Mouse (Mus musculus) hindbrain, embryonic 15.5 days (tissue): ENCODE measurements around the gene Icmt. TPM values are rescaled to one million over a fixed set of nuclear protein-coding genes. Genes with fewer than 3 reads are reported as not detected.
A peak's percentile ranks its signal among the peaks of the same experiment; 100 is the strongest.

Experiments
- ATAC-seq: fragments of 200-750 bp; cut with Nextera tagmentation; 2 replicates; pipeline ENCODE4 v1.8.0; 2017; ENCODE audit warnings: low read depth, moderate number of reproducible peaks, moderate TSS enrichment; ENCODE audit not compliant: low FRiP score
- H3K27ac ChIP-seq: fragments of 300-500 bp; sonication (generic); replicated peaks from 2 replicates; pipeline ENCODE4 v1.5.1; 2015; ENCODE audit warnings: mild to moderate bottlenecking, inconsistent platforms
- H3K27me3 ChIP-seq: fragments of 300-500 bp; sonication (generic); 2 replicates; pipeline ENCODE4 v1.6.1; 2015; ENCODE audit warnings: control low read depth, inconsistent platforms
- H3K36me3 ChIP-seq: fragments of 300-500 bp; sonication (generic); 2 replicates; pipeline ENCODE4 v1.6.1; 2015; ENCODE audit warnings: control low read depth, inconsistent platforms
- H3K4me1 ChIP-seq: fragments of 300-500 bp; sonication (generic); replicated peaks from 2 replicates; pipeline ENCODE4 v1.6.1; 2015; ENCODE audit warnings: control low read depth, inconsistent platforms
- H3K4me2 ChIP-seq: fragments of 300-500 bp; sonication (generic); 2 replicates; pipeline ENCODE4 v1.6.1; 2015; ENCODE audit warnings: moderate library complexity, mild to moderate bottlenecking, inconsistent platforms
- H3K4me3 ChIP-seq: fragments of 300-500 bp; sonication (generic); 2 replicates; pipeline ENCODE4 v1.5.1; 2015; ENCODE audit warnings: mild to moderate bottlenecking, inconsistent platforms
- H3K9ac ChIP-seq: fragments of 300-500 bp; sonication (generic); 2 replicates; pipeline ENCODE4 v1.6.1; 2015; ENCODE audit warnings: inconsistent platforms
- H3K9me3 ChIP-seq: fragments of 300-500 bp; sonication (generic); 2 replicates; pipeline ENCODE4 v1.6.1; 2016; ENCODE audit warnings: control low read depth, inconsistent platforms
- WGBS: fragments of 180-500 bp; shearing (Covaris S2); methylation state at CpG from one replicate; pipeline ENCODE4 v1.1.7; 2015; 5-methylcytosine and 5-hydroxymethylcytosine counted together
- polyA plus RNA-seq: library from polyadenylated mRNA; unstranded; fragments of >200 nt; fragmentation: Nextera tagmentation; extraction: Ambion mirVana; gene quantifications from 2 replicates; pipeline ENCODE4 v1.2.1, GENCODE M21; 2015

Icmt gene
- polyA plus RNA-seq, 1 experiment from 2014 or later = 22.2 TPM

DNA sequence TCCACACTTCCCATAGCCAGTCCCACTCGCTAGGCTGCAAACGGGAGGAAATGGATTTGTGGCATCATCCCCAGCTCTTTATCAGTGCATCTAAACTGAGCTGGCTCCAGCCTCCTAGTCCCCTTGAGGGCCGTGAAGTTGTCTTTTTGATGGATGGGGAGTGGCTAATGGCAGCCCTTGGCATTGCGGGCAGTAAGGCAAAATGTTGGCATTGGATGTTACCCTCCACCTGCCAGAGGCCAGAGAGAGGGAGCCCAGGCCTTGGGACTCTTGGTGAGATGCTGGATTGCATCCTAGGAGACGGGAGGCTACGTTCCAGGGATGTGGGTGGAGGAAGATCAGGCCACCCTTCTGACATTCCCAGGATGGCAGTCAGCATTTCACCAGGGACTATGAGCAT lies 9.0 kb downstream of the Icmt start:
- Histone ChIP-seq H3K9me3 (no peaks in the 10 kb centered on the region), H3K27me3 (peaks cover 19% of the 10 kb centered on the region), H3K4me2 (no peak overlapping the region), H3K9ac (no peak overlapping the region), H3K36me3 (peaks cover 23% of the 10 kb centered on the region; the same call in 1 of the 2 replicates), H3K4me3 (no peak overlapping the region), H3K4me1 (peaks cover 19% of the 10 kb centered on the region), H3K27ac (no peak overlapping the region)
- ATAC-seq = no peak
- 53% methylated on average over 6 of the region's 6 CpGs for WGBS

DNA sequence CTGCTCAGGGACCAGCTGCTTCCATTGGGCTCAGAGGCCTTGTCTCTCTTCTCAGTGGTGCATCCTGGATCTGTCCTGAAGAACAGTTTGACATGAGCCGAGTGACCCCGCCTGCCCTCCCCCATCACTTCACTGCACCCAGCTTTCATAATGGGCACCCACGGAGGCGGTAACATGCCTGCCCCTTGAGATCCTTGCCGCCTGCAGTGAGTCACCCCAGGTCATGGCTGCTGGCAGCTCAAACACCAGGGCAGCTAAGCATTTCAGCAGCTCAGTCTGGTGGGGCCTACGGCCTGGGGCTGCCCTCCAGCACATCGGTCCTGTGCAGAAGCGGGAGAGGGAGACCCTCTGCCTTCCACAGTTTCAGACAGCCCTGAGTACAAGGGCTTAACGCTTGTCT lies 10.5 kb downstream of the Icmt start:
- no peak overlapping the region for H3K4me2 ChIP-seq
- peaks cover 27% of the 10 kb centered on the region for H3K4me1 ChIP-seq
- H3K4me3 ChIP-seq = no peak overlapping the region
- peaks cover 35% of the 10 kb centered on the region for H3K27me3 ChIP-seq
- H3K9me3 ChIP-seq = no peaks in the 10 kb centered on the region
- no peak overlapping the region for H3K27ac ChIP-seq
- ATAC-seq = no peak
- no peak overlapping the region for H3K9ac ChIP-seq
- H3K36me3 ChIP-seq = peaks cover 23% of the 10 kb centered on the region; the same call in 1 of the 2 replicates
- WGBS = 79% methylated on average over 9 of the region's 9 CpGs

DNA sequence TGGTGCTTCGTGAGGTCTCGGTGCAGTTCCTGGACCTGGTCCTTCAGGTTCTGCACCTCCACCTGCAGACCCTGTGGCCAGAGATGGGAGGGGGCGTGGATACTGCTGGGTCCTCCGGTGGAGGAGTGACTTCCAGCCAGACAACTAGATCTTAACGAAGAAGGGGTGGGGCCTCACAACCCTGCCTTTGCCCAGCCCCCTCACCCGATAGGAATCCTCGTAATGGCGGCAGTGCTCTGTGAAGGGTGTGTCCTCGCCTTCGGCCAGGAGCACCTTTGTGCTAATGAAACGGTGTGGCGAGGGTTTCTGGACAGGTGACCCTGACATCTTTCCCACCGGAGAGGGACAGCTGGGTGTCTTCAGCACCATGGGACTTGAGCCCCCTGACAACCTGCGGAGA lies 15.2 kb downstream of the Icmt start:
- WGBS = 4% methylated on average over 14 of the region's 14 CpGs
- ATAC-seq = no peak
- H3K9me3 ChIP-seq = no peaks in the 10 kb centered on the region
- H3K27ac ChIP-seq = no peak overlapping the region
- no peak overlapping the region for H3K9ac ChIP-seq
- H3K4me3 ChIP-seq = peak overlapping the region; percentile 41
- H3K4me2 ChIP-seq = peak overlapping the region; percentile 74
- H3K27me3 ChIP-seq = peaks cover 77% of the 10 kb centered on the region
- H3K4me1 ChIP-seq = peaks cover 31% of the 10 kb centered on the region
- H3K36me3 ChIP-seq = no peaks in the 10 kb centered on the region

DNA sequence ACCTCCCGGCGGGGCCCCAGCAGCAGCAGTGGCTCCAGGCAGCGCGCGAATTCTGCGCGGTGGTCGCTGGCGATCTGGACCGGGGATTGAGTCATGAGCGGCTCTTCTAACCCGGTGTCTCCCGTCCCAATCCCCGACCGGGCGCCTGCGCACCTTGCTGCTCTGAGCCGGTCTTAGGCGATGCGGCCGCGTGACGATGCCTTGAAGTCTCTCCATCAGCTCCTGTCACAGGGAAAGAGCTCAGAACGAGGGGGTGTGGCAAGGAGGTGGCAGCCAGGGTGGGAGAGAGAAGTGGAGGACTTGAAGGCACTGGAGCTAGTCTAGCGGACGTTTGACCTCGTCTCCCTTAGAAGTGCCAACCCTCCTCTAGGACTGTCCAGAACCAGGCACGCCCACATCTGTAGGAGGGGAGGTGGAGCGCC lies 16.2 kb downstream of the Icmt start:
- 0 out of 2 replicates have a peak overlapping the region, but pooled peaks have one; percentile 5 for H3K27ac ChIP-seq
- H3K36me3 ChIP-seq = no peaks in the 10 kb centered on the region
- peak overlapping the region; percentile 41 for H3K4me3 ChIP-seq
- peak overlapping the region; percentile 37; the same call in 1 of the 2 replicates for H3K9ac ChIP-seq
- peaks cover 31% of the 10 kb centered on the region for H3K4me1 ChIP-seq
- peak; percentile 54 for ATAC-seq
- under 1% methylated on average over 29 of the region's 29 CpGs for WGBS
- H3K4me2 ChIP-seq = peak overlapping the region; percentile 74
- H3K9me3 ChIP-seq = no peaks in the 10 kb centered on the region
- peaks cover 87% of the 10 kb centered on the region for H3K27me3 ChIP-seq

DNA sequence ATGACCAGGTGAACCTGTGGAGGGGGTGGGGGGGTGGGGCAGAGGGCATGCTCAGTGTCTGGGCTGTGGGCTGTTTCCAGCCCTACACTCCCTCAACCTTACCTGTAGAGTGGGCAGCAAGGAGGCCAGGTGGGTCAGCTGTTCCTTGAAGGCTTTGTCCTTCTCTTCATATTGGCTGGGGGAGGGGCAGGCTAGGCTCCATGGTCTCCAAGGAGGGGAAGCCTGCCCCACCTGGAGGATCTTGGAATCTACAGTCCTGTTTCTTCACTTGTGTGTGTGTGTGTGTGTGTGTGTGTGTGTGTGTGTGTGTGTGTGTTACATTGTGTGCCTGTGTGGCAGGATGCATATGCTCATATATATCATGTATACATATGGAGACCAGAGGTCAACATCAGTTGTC lies 16.9 kb downstream of the Icmt start:
- Histone ChIP-seq H3K4me2 (peak overlapping the region; percentile 74), H3K9ac (no peak overlapping the region), H3K36me3 (no peaks in the 10 kb centered on the region), H3K4me1 (peaks cover 36% of the 10 kb centered on the region), H3K4me3 (peak overlapping the region; percentile 41), H3K27me3 (peaks cover 90% of the 10 kb centered on the region), H3K9me3 (no peaks in the 10 kb centered on the region), H3K27ac (no peak overlapping the region)
- peak; percentile 24; the same call in 1 of the 2 replicates for ATAC-seq

DNA sequence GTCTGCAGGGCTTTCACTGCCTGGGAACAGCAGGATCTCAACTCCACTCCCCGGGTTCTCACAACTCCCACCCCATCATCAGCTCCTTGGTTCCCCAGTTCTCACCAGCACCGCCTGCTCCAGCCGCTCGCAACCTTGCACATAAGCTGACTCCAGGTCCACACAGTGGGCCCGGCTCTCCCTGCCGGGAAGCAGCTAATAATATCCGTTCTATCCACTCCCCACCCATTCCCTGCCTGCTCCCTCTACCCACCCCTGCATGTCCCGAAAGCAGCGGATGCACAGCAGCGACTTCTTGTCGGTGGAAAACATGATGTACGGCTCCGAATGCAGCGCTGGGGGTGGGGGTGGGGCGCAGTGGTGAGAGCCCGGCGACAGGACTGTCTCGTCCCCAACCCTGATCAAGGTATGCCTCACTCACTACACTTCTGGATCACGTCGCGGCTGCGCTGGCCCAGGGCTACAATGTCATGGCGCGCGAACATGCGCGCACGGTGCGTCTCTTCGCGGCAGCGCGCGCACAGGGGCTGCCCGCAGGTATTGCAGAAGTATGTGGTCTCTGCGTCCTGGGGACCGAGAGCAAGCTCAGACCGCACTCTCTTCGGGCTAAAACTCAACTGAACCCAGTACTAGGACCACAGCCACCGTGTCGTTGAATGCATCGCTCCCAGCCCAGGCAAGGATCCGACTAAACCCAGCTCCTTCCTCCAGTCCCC lies 18.6 kb downstream of the Icmt start:
- H3K36me3 ChIP-seq = no peaks in the 10 kb centered on the region
- H3K9ac ChIP-seq = peak overlapping the region; percentile 25; the same call in 1 of the 2 replicates
- no peak overlapping the region for H3K27ac ChIP-seq
- peak overlapping the region; percentile 40 for H3K4me3 ChIP-seq
- WGBS = 1% methylated on average over 43 of the region's 43 CpGs
- peaks cover 76% of the 10 kb centered on the region for H3K27me3 ChIP-seq
- H3K4me1 ChIP-seq = peaks cover 36% of the 10 kb centered on the region
- H3K4me2 ChIP-seq = peak overlapping the region; percentile 66
- ATAC-seq = no peak
- no peaks in the 10 kb centered on the region for H3K9me3 ChIP-seq

DNA sequence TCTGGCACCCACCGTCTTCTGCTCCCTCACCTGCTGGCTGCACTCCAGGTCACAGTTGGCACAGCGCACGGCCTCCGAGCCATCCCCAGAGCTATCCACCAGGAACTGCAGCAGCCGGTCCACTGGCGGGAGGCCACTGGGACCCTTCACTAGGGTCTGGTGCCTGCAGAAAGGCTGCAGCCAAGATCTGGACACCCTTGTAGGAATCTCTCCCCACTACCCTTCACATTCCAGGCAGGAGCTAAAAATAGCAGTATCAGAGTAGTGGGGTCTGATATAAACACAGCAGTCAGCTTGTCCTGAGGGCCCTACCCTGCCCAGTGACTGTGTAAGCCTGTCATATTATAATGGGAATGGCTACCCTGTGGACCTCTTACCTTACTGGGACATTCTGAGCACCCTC lies 20.6 kb downstream of the Icmt start:
- no peak overlapping the region for H3K4me3 ChIP-seq
- no peak overlapping the region for H3K4me2 ChIP-seq
- no peak overlapping the region for H3K9ac ChIP-seq
- H3K36me3 ChIP-seq = no peaks in the 10 kb centered on the region
- H3K27ac ChIP-seq = no peak overlapping the region
- WGBS = 74% methylated on average over 6 of the region's 6 CpGs
- H3K9me3 ChIP-seq = no peaks in the 10 kb centered on the region
- H3K27me3 ChIP-seq = peaks cover 56% of the 10 kb centered on the region
- ATAC-seq = no peak
- peaks cover 29% of the 10 kb centered on the region for H3K4me1 ChIP-seq

DNA sequence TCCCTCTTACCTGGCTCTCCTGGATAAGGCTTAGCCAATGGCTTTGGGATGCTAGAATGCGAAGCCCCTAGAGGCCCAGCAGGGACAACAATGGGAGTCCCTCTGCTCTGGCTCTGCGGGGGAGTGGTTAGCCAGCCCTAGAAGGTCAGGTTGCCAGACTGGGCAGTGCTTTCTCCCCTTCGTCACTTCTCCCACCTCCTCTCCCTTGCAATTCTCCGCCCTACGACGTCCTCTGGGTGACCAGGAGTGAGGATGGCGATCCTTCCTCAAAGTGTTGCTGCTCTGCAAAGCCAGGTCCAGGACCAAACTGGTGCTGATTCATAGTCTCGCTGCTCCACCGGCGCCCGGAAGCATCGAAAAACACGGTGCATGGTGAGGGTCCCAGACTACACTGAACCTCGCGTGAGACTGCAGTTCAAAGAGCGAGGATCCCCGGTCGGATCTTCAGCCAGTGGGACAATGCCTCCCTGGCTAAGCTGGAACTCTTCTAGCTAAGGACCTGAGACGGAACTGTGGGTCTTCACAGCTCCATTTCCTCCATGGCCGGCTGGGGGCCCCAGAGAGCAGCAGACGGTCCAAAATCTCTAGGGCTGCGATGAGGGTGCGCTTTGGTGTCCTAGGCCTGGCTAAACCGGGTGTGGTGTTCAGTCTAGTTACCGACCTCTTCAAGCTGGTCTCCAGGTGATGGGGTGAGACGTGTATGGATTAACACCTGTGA lies 21.6 kb downstream of the Icmt start, which contains the start of gene Rnf207:
Rnf207 (minus strand) TSS at position 477 of the 718 bp plus-strand sequence.
- peak within 1 kb of the TSS; percentile 32 for H3K4me2 ChIP-seq
- ATAC-seq = no peak; the same call in 1 of the 2 replicates
- 5% methylated on average over 26 of the region's 26 CpGs for WGBS

DNA sequence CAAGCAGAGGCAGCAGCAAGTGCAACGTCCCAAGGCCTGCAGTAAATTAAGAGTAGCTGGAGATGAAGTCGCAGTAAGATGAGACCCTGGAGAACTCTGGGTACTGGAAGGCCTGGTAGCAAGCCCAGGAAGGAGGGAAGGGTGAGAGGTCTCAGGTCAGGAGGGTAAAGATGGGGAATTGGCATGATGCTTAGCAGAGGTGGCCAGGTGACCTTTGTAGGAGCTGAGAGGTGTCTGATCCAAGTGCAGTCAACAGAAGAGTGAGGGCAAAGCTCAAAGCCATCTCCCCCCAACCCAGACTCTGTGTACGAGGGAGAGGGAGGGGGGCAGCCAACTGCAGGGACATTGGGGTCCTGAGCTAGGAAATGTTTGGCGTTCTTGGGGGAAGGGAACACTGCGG lies 24.4 kb downstream of the Icmt start:
- H3K27me3 ChIP-seq = peaks cover 22% of the 10 kb centered on the region
- H3K36me3 ChIP-seq = no peaks in the 10 kb centered on the region
- H3K4me3 ChIP-seq = no peak overlapping the region
- H3K9me3 ChIP-seq = no peaks in the 10 kb centered on the region
- WGBS = 60% methylated on average over 5 of the region's 5 CpGs
- H3K9ac ChIP-seq = no peak overlapping the region
- no peak overlapping the region for H3K27ac ChIP-seq
- no peak for ATAC-seq
- H3K4me1 ChIP-seq = peaks cover 7% of the 10 kb centered on the region
- H3K4me2 ChIP-seq = no peak overlapping the region

More for the DNA sequence above, 21.6 kb downstream of the Icmt start, which contains the start of gene Rnf207:
- Histone ChIP-seq H3K36me3 (no peaks in the 10 kb centered on the region), H3K9me3 (no peaks in the 10 kb centered on the region), H3K4me3 (peak within 1 kb of the TSS; percentile 3; the same call in 1 of the 2 replicates), H3K27ac (no peak within 1 kb of the TSS), H3K4me1 (peaks cover 19% of the 10 kb centered on the region), H3K27me3 (peaks cover 49% of the 10 kb centered on the region), H3K9ac (no peak within 1 kb of the TSS)

DNA sequence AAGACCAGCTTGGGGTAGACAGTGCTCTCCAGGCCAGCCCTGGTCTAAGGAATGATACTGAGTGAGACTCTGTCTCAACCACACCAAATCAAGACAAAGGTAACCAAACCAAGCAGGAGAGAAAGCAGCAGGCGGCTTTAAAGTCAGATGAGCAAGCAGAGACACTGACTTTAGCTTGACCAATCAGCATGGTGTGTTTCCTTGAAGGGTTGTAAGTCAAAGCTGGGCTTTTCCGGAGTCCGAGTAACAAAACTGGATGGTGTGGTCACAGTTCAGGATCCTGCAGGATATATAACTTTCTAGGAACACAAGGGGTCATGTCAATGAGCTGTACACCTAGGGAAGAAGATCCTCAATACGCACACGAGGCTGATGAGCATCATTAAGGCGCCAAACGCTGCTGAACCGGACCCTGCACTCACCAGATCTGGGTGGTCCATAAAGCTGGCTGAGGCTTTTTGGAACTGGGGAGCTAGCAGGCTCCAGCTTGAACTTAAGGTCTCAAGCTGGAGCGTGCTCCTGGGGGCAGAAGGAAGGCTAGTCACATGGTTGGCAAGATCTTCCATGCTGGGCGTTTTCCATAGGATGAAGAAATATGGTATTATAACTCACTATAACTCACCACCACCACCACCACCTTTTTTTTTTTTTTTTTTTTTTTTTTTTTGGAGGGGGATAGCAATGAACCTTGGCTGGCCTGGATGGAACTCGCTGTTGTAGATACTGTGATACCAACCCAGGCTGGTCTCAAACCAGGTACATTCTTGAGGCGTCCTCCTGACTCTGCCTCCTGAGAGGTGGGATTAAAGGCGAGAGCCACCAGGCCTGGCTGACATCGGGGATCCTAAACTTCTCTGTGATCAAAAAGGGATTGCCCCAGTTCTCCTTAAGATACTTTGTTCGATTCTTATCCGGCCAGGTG lies 27.9 kb downstream of the Icmt start:
- Histone ChIP-seq H3K4me3 (peak overlapping the region; percentile 78), H3K4me2 (peak overlapping the region; percentile 49), H3K27me3 (no peaks in the 10 kb centered on the region), H3K9me3 (no peaks in the 10 kb centered on the region), H3K9ac (no peak overlapping the region), H3K27ac (no peak overlapping the region), H3K4me1 (peaks cover 17% of the 10 kb centered on the region), H3K36me3 (peaks cover 14% of the 10 kb centered on the region)
- 57% methylated on average over 16 of the region's 16 CpGs for WGBS
- peak; percentile 39; the same call in 1 of the 2 replicates for ATAC-seq

DNA sequence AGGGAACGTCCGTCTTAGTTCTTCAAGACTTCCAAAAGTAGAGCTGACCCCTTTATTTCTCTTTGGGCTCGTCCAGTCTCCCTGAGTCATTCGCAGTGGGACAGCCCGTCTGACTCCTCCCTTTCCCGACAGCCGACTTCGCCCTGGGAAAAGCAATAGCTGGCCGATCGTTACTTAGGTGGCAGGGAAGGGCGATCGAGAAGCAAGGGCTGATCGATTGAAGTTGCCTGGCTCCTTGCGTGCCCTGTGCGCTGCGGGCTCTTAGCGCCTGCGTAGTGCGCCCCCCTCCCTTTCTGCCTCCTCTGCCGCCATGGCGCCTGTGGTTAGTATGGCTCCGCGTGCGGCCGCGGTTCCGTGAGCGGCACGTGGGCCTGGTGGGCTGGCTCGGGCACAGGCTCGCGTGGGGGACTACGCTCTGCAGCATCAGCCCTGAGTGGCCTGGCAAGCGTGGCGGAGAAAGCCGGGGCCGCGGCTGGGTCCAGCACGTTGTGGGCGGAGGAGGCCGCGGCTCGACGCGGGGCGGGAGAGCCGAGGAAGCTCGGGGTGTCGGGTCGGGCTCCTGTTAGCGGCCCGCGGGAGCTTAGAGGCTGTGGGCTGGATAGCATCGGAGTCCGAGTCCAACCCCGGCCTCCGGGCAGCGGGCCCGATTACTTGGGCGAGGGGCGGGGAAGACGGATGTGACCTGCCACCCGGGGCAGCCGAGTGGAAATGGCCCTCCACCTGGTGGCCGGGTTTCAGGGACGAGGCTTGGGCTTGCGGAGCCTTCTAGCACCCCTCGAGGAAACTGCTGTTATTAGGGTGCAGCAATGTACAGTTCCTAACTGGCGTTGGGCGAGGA lies 28.8 kb downstream of the Icmt start, which contains the start of gene Rpl22:
Rpl22 (plus strand) TSS at position 169 of the 838 bp plus-strand sequence.
- peak within 1 kb of the TSS; percentile 86 for H3K9ac ChIP-seq
- peaks cover 23% of the 10 kb centered on the region for H3K36me3 ChIP-seq
- H3K4me3 ChIP-seq = peak within 1 kb of the TSS; percentile 78
- peak; percentile 97 for ATAC-seq
- peak within 1 kb of the TSS; percentile 78 for H3K27ac ChIP-seq
- under 1% methylated on average over 70 of the region's 70 CpGs for WGBS
- H3K4me1 ChIP-seq = peaks cover 17% of the 10 kb centered on the region
- peak within 1 kb of the TSS; percentile 73 for H3K4me2 ChIP-seq
- H3K9me3 ChIP-seq = no peaks in the 10 kb centered on the region
- no peaks in the 10 kb centered on the region for H3K27me3 ChIP-seq
